Mouse (Mus musculus) CH12.LX (cell line): ENCODE results near the gene Fars2. TPM values are rescaled to one million over a fixed set of nuclear protein-coding genes. Genes with fewer than 3 reads are reported as not detected.

Source experiments
- DNase-seq: peaks from one replicate; pipeline ENCODE4 v3.0.0-alpha.2; 2013; ENCODE audit errors: extremely low read depth
- H3K27ac ChIP-seq: 2 replicates; pipeline ENCODE4 v1.5.1; 2012; ENCODE audit warnings: low read depth, mild to moderate bottlenecking, control low read depth, moderate library complexity; ENCODE audit not compliant: insufficient read depth
- H3K27me3 ChIP-seq: replicated peaks from 2 replicates; pipeline ENCODE3; 2012; ENCODE audit warnings: inconsistent platforms
- H3K36me3 ChIP-seq, 2 experiments: replicated peaks in 1 of 2; 2 replicates each; pipeline versions ENCODE3 to v1.6.1; 2012; ENCODE audit warnings: inconsistent platforms in 1 of 2, low read length in 1 of 2, mild to moderate bottlenecking in 1 of 2, mixed read lengths in 1 of 2, moderate library complexity in 1 of 2; ENCODE audit not compliant: control insufficient read depth in 1 of 2, insufficient read depth in 1 of 2
- H3K4me1 ChIP-seq, 2 experiments: 2 replicates each; pipeline ENCODE4 v1.6.1; 2012; ENCODE audit warnings: inconsistent platforms in 1 of 2, moderate library complexity in 1 of 2; ENCODE audit not compliant: insufficient read depth in 2 of 2, control insufficient read depth in 1 of 2
- H3K4me2 ChIP-seq: 2 replicates; pipeline ENCODE4 v1.6.1; 2012; ENCODE audit warnings: low read depth, mild to moderate bottlenecking, control low read depth; ENCODE audit not compliant: poor library complexity, insufficient read depth, severe bottlenecking
- H3K4me3 ChIP-seq, 3 experiments: fragments of 150-350 bp in 1 of 3; sonication (generic) in 1 of 3; replicated peaks in 1 of 3; 2 replicates each; pipeline versions ENCODE3 to v1.5.1; 2011 to 2012; ENCODE audit warnings: low read depth in 2 of 3, low read length in 2 of 3, mild to moderate bottlenecking in 2 of 3, moderate library complexity in 2 of 3, control low read depth in 1 of 3, improper control_type of control experiment in 1 of 3, inconsistent platforms in 1 of 3, mixed read lengths in 1 of 3; ENCODE audit not compliant: poor library complexity in 1 of 3
- H3K79me2 ChIP-seq: replicated peaks from 2 replicates; pipeline ENCODE4 v1.6.1; 2012; ENCODE audit warnings: mild to moderate bottlenecking, moderate library complexity; ENCODE audit not compliant: control insufficient read depth, poor library complexity, insufficient read depth, severe bottlenecking; ENCODE audit errors: extremely low read depth
- H3K9ac ChIP-seq: 2 replicates; pipeline ENCODE4 v1.6.1; 2012; ENCODE audit warnings: low read depth, mild to moderate bottlenecking, control low read depth, moderate library complexity; ENCODE audit not compliant: insufficient read depth
- H3K9me3 ChIP-seq: replicated peaks from 2 replicates; pipeline ENCODE3; 2012; ENCODE audit warnings: low read length, inconsistent platforms, mixed read lengths
- CTCF ChIP-seq, 2 experiments: IDR thresholded peaks in 1 of 2; conservative IDR thresholded peaks in 1 of 2; 2 replicates each; pipeline ENCODE4 v1.5.1; 2011 to 2012; ENCODE audit warnings: low read depth in 2 of 2, low read length in 2 of 2, improper control_type of control experiment in 1 of 2, inconsistent platforms in 1 of 2, mild to moderate bottlenecking in 1 of 2, moderate library complexity in 1 of 2
- E2F4 ChIP-seq: IDR thresholded peaks from 2 replicates; pipeline ENCODE4 v1.6.1; 2011; ENCODE audit warnings: low read depth, low read length, improper control_type of control experiment; ENCODE audit not compliant: insufficient replicate concordance
- EP300 ChIP-seq: IDR thresholded peaks from 2 replicates; pipeline ENCODE4 v1.6.1; 2011; ENCODE audit warnings: low read length, improper control_type of control experiment
- ETS1 ChIP-seq: conservative IDR thresholded peaks from 2 replicates; pipeline ENCODE4 v1.6.1; 2012; ENCODE audit warnings: low read depth, mild to moderate bottlenecking, inconsistent platforms, low read length, improper control_type of control experiment, moderate library complexity
- HCFC1 ChIP-seq: IDR thresholded peaks from 2 replicates; pipeline ENCODE4 v1.6.1; 2012; ENCODE audit warnings: low read depth, mild to moderate bottlenecking, inconsistent platforms, low read length, improper control_type of control experiment
- IRF4 ChIP-seq: IDR thresholded peaks from 2 replicates; pipeline ENCODE4 v1.6.1; 2014; ENCODE audit warnings: low read depth, mild to moderate bottlenecking, inconsistent platforms, low read length, improper control_type of control experiment
- JUN ChIP-seq: IDR thresholded peaks from 2 replicates; pipeline ENCODE4 v1.6.1; 2011; ENCODE audit warnings: low read depth, mild to moderate bottlenecking, low read length, improper control_type of control experiment, moderate library complexity; ENCODE audit not compliant: insufficient read depth
- KAT2A ChIP-seq: IDR thresholded peaks from 2 replicates; pipeline ENCODE4 v1.6.1; 2012; ENCODE audit warnings: low read length, improper control_type of control experiment, inconsistent platforms; ENCODE audit not compliant: insufficient replicate concordance
- MAFK ChIP-seq: IDR thresholded peaks from 2 replicates; pipeline ENCODE4 v1.6.1; 2011; ENCODE audit warnings: low read length, improper control_type of control experiment; ENCODE audit not compliant: insufficient replicate concordance
- MAX ChIP-seq: IDR thresholded peaks from 2 replicates; pipeline ENCODE4 v1.6.1; 2011; ENCODE audit warnings: low read length, improper control_type of control experiment
- MAZ ChIP-seq: IDR thresholded peaks from 2 replicates; pipeline ENCODE4 v1.6.1; 2012; ENCODE audit warnings: low read depth, mild to moderate bottlenecking, inconsistent platforms, low read length, improper control_type of control experiment, moderate library complexity
- MEF2A ChIP-seq: IDR thresholded peaks from 2 replicates; pipeline ENCODE4 v1.6.1; 2014; ENCODE audit warnings: low read depth, mild to moderate bottlenecking, inconsistent platforms, low read length, improper control_type of control experiment, borderline replicate concordance
- NELFE ChIP-seq: IDR thresholded peaks from 2 replicates; pipeline ENCODE4 v1.6.1; 2011; ENCODE audit warnings: low read depth, low read length, improper control_type of control experiment
- NRF1 ChIP-seq: IDR thresholded peaks from 2 replicates; pipeline ENCODE4 v1.6.1; 2014; ENCODE audit warnings: low read depth, mild to moderate bottlenecking, inconsistent platforms, low read length, improper control_type of control experiment, moderate library complexity
- PAX5 ChIP-seq: IDR thresholded peaks from 2 replicates; pipeline ENCODE4 v1.6.1; 2012; ENCODE audit warnings: low read length, inconsistent platforms, mixed read lengths
- RCOR1 ChIP-seq: conservative IDR thresholded peaks from 2 replicates; pipeline ENCODE4 v1.6.1; 2012; ENCODE audit warnings: low read depth, mild to moderate bottlenecking, inconsistent platforms, low read length, improper control_type of control experiment
- SIN3A ChIP-seq: IDR thresholded peaks from 2 replicates; pipeline ENCODE4 v1.6.1; 2012; ENCODE audit warnings: low read length, improper control_type of control experiment, inconsistent platforms
- TCF12 ChIP-seq: IDR thresholded peaks from 2 replicates; pipeline ENCODE4 v1.6.1; 2014; ENCODE audit warnings: low read depth, mild to moderate bottlenecking, inconsistent platforms, low read length, improper control_type of control experiment
- UBTF ChIP-seq: IDR thresholded peaks from 2 replicates; pipeline ENCODE4 v1.6.1; 2012; ENCODE audit warnings: low read depth, mild to moderate bottlenecking, inconsistent platforms, low read length, improper control_type of control experiment, moderate library complexity
- ZC3H11A ChIP-seq: IDR thresholded peaks from 2 replicates; pipeline ENCODE4 v1.6.1; 2012; ENCODE audit warnings: low read depth, mild to moderate bottlenecking, inconsistent platforms, low read length, improper control_type of control experiment
- ZNF384 ChIP-seq: IDR thresholded peaks from 2 replicates; pipeline ENCODE4 v1.6.1; 2012; ENCODE audit warnings: low read depth, low read length, improper control_type of control experiment, inconsistent platforms
- dilution Hi-C: fragments of 300-500 bp; cut with MboI; formaldehyde crosslinking; loops from 2 replicates; pipeline ENCODE4 v1.14.3; 2020; ENCODE audit warnings: low sequenced_read_pairs; ENCODE audit not compliant: extremely low pct_unique_long_range_greater_than_20kb, extremely low pct_ligation_motif_present
- in situ Hi-C: fragments of 300-500 bp; cut with MboI; formaldehyde crosslinking; loops from 3 replicates; pipeline ENCODE4 v1.14.3; 2019; ENCODE audit warnings: low sequenced_read_pairs, low pct_ligation_motif_present, low pct_unique_long_range_greater_than_20kb, mixed read lengths
- polyA plus RNA-seq: library from polyadenylated mRNA; unstranded; fragments of >175 nt; gene quantifications from 2 replicates; pipeline ENCODE4 v1.2.1, GENCODE M21; 2012; ENCODE audit warnings: low read depth; ENCODE audit not compliant: insufficient read length
- total RNA-seq, 2 experiments: library from RNA; depleted of rRNA; stranded (reverse); fragments of 300-350 nt in 1 of 2; fragments of >200 nt in 1 of 2; gene quantifications; 2 replicates each; pipeline ENCODE4 v1.2.3; 2012 to 2014

Fars2 gene
- total and polyA plus RNA-seq, 3 experiments = 30.2 to 47.7 (median 46.4) TPM

DNA sequence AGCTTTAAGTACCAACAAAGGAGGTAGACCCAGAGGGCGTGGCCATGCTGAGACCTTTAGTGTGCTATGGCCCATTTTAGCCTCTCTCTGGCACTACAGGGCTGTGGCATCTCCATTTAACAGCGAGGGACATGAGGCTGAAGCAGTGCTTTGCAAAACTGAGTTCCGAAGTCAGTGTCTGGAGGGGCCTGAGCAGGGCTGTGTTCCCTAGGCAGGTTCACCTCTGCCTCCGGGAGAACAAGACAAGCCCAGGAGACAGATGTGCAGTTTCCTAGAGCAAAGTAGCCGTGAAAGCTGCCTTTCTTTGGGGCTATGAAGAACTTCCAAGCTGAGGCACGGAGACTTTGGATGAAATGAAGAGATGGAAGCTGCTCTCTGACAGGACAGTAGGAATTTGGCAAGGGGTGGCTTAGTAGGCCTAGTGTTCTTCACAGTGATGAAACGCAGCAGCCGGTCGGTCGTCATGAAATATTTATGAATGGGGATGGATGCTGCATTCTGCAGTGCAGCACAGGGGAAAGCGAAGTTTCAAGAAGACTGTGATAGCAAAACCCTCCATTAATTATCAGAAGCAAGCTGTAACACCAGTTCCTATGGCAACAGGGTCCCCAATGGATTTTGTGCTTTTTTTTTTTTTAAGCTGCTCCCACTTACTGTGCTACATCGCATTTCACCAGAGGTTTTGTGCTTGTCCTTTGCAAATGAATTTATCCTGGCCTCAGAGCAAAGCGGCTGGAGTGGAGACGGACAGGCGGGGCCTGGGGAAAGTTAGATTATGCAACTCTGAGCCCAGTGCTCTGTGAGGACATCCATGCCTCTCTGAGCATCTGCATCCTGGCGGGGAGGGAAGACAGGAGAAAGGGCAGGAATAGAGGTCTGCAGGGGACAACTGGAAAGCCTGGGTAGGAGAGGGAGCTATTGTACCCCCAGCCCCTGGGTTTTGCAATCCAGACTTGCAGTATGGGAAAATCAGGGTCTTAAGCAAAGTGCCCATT, 445.5 kb downstream of the Fars2 start:
- no peaks in the 10 kb centered on the region for H3K79me2 ChIP-seq
- no peak for DNase-seq
- H3K27me3 ChIP-seq = no peaks in the 10 kb centered on the region
- H3K4me1 ChIP-seq = no peaks in the 10 kb centered on the region
- in situ Hi-C loops = no loop called here
- H3K4me2 ChIP-seq = no peak overlapping the region
- no peak overlapping the region for H3K9ac ChIP-seq
- dilution Hi-C loops = no loop called here
- no peaks in the 10 kb centered on the region for H3K9me3 ChIP-seq
- H3K4me3 ChIP-seq = no peak overlapping the region
- no peak overlapping the region for H3K27ac ChIP-seq
- H3K36me3 ChIP-seq = no peaks in the 10 kb centered on the region
- TF ChIP-seq JUN (no peak), MAFK (no peak)

DNA sequence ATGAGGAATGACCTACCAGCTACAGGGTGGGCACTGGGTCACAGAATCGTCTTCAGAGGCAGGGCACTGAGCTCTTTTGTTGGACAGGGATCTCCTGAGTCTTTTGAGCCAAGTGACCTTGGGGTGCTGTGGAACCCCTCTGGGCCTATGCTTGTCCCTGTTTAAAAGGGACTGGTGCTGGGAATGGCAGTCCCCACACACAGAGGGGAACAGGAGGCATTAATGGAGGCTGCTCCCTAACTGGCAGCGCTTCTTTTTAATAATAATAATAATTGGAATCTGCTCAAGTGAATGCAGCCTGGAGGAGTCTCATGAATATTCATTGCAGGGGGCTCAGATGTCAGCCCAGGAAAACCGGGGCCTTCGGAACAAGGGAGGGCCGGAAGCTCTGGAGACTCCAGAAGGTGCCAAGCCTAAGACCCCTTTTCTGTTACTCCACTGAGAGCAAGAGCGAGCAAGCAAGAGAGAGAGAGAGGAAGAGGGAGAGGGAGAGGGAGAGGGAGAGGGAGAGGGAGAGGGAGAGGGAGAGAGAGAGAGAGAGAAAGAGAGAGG, 447.6 kb downstream of the Fars2 start:
- dilution Hi-C loops = no loop called here
- TF ChIP-seq NRF1 (no peak), RCOR1 (no peak), E2F4 (no peak)
- in situ Hi-C loops = no loop called here
- Histone ChIP-seq H3K9ac (no peak overlapping the region), H3K79me2 (no peaks in the 10 kb centered on the region), H3K27ac (no peak overlapping the region), H3K4me2 (no peak overlapping the region), H3K9me3 (no peaks in the 10 kb centered on the region), H3K36me3 (no peaks in the 10 kb centered on the region), H3K4me3 (no peak overlapping the region), H3K27me3 (no peaks in the 10 kb centered on the region), H3K4me1 (no peaks in the 10 kb centered on the region)
- no peak for DNase-seq

GRCm38 (mm10) chr13:36576781-36577180, 459.6 kb downstream of the Fars2 start:
- Histone ChIP-seq H3K27ac (no peak overlapping the region), H3K27me3 (no peaks in the 10 kb centered on the region), H3K4me3 (no peak overlapping the region), H3K9ac (no peak overlapping the region), H3K4me2 (no peak overlapping the region), H3K79me2 (no peaks in the 10 kb centered on the region)
- DNase-seq = no peak
- in situ Hi-C loops = no loop called here
- TF ChIP-seq CTCF (conservative IDR thresholded peaks at IDR 0.05 in 1 of 2, IDR thresholded peaks at IDR 0.05 in 1 of 2; ENCODE audit: low read depth in 2 of 2, low read length in 2 of 2) (no peak), MEF2A (no peak), SIN3A (no peak), MAZ (no peak), ZC3H11A (no peak), HCFC1 (no peak), EP300 (no peak), KAT2A (no peak), TCF12 (no peak), UBTF (no peak), NELFE (no peak), PAX5 (no peak), IRF4 (no peak), MAX (no peak), ETS1 (no peak), JUN (no peak), ZNF384 (no peak)
- TF ChIP-seq, all 38 proteins: peak for 0
- dilution Hi-C loops = no loop called here
- no peaks in the 10 kb centered on the region for H3K9me3 ChIP-seq
- no peaks in the 10 kb centered on the region for H3K36me3 ChIP-seq
- no peaks in the 10 kb centered on the region for H3K4me1 ChIP-seq
